Mouse (Mus musculus): ENCODE measurements around the gene Nxpe5. TPM values are rescaled to one million over a fixed set of nuclear protein-coding genes. Genes with fewer than 3 reads are reported as not detected.

Gene Nxpe5
- polyA plus RNA-seq, 1 experiment from 2014 or later = not detected

DNA sequence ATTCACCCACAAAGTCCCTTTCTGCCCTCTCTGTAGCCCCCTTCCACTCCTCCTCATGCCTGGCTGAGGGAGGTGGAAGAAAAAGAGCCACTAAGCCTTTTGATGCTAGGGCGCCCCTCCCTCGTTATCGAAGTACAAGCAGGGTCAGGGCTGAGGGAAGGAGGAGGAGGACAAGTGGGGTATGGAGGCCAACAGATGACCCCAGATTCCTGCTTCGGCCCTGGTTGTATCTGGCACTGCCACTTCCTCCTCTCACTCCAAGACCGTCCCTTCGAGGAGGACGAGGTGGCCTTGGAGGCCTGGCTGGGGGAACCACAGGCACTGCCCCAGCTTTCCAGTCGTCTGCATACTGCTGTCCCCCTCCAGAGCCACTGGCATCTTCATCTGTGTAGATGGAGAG, 48.5 kb downstream of the Nxpe5 start:
- H3K4me2 ChIP-seq (ENCODE audit: low read depth, low read length) = no peak overlapping the region
- peaks cover 21% of the 10 kb centered on the region for H3K36me3 ChIP-seq (ENCODE audit: control insufficient read depth, insufficient read depth, low read length)
- peaks cover 28% of the 10 kb centered on the region for H3K4me1 ChIP-seq (ENCODE audit: control insufficient read depth, insufficient read depth, low read length)
- no peak overlapping the region for H3K9ac ChIP-seq (ENCODE audit: low read depth, low read length)
- H3K9me3 ChIP-seq (ENCODE audit: control insufficient read depth, low read length) = no peaks in the 10 kb centered on the region
- DNase-seq (ENCODE audit: low spot score) (no peak), ATAC-seq (ENCODE audit: low read depth) (no peak)
- WGBS = 81% methylated on average over 8 of the region's 8 CpGs
- H3K27me3 ChIP-seq (replicated peaks; ENCODE audit: control insufficient read depth, insufficient read depth, low read length) = no peaks in the 10 kb centered on the region
- no peak overlapping the region for H3K27ac ChIP-seq (replicated peaks; ENCODE audit: low read depth, low read length)
- no peak overlapping the region for H3K4me3 ChIP-seq (ENCODE audit: low read depth, low read length)

DNA sequence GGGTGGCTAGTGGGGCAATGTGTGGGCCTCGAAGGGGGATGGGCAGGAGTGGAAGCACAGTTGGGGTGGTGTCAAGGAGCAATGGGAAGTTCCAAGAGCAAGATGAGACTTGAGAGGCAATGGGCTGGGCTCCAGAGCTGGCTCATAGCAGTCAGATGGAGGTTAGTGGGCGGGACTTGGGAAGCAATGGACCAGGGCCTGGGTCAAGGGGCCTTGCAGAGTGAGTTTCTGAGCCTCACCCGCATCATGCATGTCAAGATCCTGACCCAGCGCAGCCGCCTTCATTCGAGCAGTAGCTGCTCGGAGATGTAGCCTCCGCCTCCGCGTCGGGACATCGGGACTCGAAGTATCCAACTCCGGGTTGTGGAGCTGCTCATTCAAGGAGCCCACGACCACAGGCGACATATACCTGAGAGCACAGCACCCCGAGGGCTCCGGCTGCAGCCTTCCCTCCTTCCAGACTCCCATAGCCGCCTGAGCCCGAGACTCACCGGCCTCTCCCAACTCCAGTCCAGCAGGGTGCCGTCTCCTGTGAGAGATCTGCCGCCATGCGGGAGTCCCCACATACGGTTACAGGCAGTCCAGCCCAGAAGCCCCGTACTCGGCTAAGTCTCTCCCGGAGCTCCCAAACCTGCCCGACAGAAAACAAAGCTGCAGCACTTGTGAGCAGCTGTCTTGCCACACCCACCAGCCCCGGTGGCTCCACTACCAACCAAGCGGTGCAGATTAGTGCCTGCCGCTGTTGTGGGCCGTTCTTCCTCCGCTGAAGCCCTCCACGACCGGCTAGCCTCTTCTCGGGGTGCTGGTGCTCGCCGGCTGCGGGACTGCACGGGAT, 49.7 kb downstream of the Nxpe5 start:
- WGBS = 21% methylated on average over 39 of the region's 41 CpGs
- Histone ChIP-seq H3K9ac (ENCODE audit: low read depth, low read length) (peak overlapping the region; percentile 53), H3K36me3 (ENCODE audit: control insufficient read depth, insufficient read depth, low read length) (peaks cover 21% of the 10 kb centered on the region), H3K27me3 (replicated peaks; ENCODE audit: control insufficient read depth, insufficient read depth, low read length) (no peaks in the 10 kb centered on the region), H3K27ac (replicated peaks; ENCODE audit: low read depth, low read length) (no peak overlapping the region), H3K4me2 (ENCODE audit: low read depth, low read length) (peak overlapping the region; percentile 49), H3K4me3 (ENCODE audit: low read depth, low read length) (peak overlapping the region; percentile 25), H3K9me3 (ENCODE audit: control insufficient read depth, low read length) (0 out of 2 replicates have a peak, but pooled peaks cover 2% of the 10 kb centered on the region), H3K4me1 (ENCODE audit: control insufficient read depth, insufficient read depth, low read length) (peaks cover 29% of the 10 kb centered on the region)
- peak; percentile 77 for DNase-seq (ENCODE audit: low spot score)
- no peak for ATAC-seq (ENCODE audit: low read depth)

DNA sequence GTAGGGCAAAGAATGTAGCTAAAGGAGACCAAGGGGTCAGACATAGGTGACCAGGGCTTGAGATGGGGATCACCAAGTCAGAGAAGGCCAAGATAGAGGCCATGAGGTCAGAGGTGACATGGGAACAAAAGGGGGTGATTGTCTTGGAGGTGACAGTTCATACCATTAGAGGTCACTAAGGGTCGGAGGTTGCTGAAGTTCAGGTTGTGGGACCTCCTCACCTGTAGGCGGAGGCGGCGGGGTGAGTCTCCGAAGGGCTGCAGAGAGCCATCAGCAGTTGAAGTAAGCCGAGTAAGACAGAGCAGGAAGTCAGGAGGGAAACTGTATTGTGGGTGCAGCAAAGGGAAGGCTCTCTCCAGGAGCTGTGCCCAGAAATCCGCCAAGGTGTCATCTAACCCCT, 52.3 kb downstream of the Nxpe5 start:
- Histone ChIP-seq H3K9me3 (ENCODE audit: control insufficient read depth, low read length) (0 out of 2 replicates have a peak, but pooled peaks cover 8% of the 10 kb centered on the region), H3K27ac (replicated peaks; ENCODE audit: low read depth, low read length) (no peak overlapping the region), H3K9ac (ENCODE audit: low read depth, low read length) (no peak overlapping the region), H3K27me3 (replicated peaks; ENCODE audit: control insufficient read depth, insufficient read depth, low read length) (no peaks in the 10 kb centered on the region), H3K36me3 (ENCODE audit: control insufficient read depth, insufficient read depth, low read length) (peaks cover 21% of the 10 kb centered on the region), H3K4me2 (ENCODE audit: low read depth, low read length) (peak overlapping the region; percentile 65; the same call in 1 of the 2 replicates), H3K4me3 (ENCODE audit: low read depth, low read length) (0 out of 2 replicates have a peak overlapping the region, but pooled peaks have one; percentile 58), H3K4me1 (ENCODE audit: control insufficient read depth, insufficient read depth, low read length) (peaks cover 24% of the 10 kb centered on the region)
- ATAC-seq (ENCODE audit: low read depth) (no peak), DNase-seq (ENCODE audit: low spot score) (no peak)
- WGBS = 83% methylated on average over 7 of the region's 7 CpGs

DNA sequence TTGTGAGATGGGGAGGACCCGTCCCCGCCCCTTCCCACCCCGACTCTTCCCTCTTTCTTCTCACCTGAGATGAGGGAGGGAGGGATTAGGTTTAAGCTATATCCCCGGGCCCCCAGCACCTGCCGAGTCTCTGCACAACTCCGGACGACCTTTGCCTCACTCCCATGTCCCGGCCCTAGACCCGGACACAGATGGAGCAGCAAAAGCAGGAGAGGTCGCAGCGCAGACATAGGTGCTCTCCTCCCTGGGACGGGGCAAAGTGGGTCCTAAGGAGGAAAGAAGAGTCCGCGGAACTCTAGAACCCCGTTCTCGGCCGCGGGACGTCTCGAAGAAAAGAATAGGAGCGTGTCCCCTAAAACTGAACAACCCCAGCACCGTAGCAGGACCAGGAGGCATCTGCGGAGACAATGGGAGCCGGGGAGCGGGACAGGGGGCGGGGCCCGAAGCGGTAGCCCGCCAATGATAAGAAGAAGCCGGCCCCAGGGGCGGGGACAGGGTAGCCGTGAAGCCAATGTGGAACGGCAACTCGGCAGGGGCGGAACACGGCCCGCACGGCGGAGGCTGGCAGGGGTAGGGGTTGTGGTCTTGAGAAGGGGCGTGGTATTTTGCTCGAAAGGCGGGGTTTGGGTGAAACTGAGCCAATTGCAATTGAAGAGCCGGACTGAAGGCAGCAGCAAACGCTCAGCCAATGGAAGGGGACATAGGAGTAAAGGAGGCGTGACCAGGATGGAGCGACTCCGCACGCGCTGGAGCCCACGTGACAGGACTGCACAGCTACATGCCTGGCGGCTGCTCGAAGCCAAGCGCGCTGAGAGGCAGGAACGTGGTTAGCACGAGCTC, 54.1 kb downstream of the Nxpe5 start, which contains the start of the genes Gm43720, Gpc2 and Stag3:
Gm43720 (minus strand) TSS at position 374 of the 840 bp plus-strand sequence.
Gpc2 (minus strand) TSS at position 421 of the 840 bp plus-strand sequence.
Stag3 (plus strand) TSS at position 656 of the 840 bp plus-strand sequence.
- ATAC-seq (ENCODE audit: low read depth) (peak; percentile 99), DNase-seq (ENCODE audit: low spot score) (peak; percentile 99)
- peak within 1 kb of the TSS; percentile 65 for H3K4me2 ChIP-seq (ENCODE audit: low read depth, low read length)
- peak within 1 kb of the TSS; percentile 35; the same call in 1 of the 2 replicates for H3K27ac ChIP-seq (replicated peaks; ENCODE audit: low read depth, low read length)
- H3K36me3 ChIP-seq (ENCODE audit: control insufficient read depth, insufficient read depth, low read length) = peaks cover 21% of the 10 kb centered on the region
- peak within 1 kb of the TSS; percentile 73 for H3K9ac ChIP-seq (ENCODE audit: low read depth, low read length)
- H3K4me1 ChIP-seq (ENCODE audit: control insufficient read depth, insufficient read depth, low read length) = peaks cover 24% of the 10 kb centered on the region
- WGBS = under 1% methylated on average over 48 of the region's 56 CpGs
- H3K4me3 ChIP-seq (ENCODE audit: low read depth, low read length) = peak within 1 kb of the TSS; percentile 58
- H3K27me3 ChIP-seq (replicated peaks; ENCODE audit: control insufficient read depth, insufficient read depth, low read length) = no peaks in the 10 kb centered on the region
- H3K9me3 ChIP-seq (ENCODE audit: control insufficient read depth, low read length) = 0 out of 2 replicates have a peak, but pooled peaks cover 8% of the 10 kb centered on the region

DNA sequence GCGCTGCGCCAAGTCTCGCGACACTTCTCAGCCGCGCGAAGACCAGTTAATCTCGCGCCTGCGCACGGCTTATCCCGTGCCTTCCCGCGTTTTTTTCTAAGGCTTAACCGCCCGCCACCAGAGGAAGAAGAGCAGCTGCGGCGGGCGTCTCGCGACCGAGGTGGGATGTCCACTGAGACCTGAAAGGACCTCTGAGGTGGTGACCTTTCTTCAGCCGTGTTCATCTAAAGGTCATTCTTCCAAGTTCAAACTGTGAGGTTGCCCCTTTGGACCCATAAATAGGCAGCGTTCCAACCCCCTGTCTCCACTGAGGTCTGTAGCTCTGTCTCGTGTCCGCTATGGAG, 54.7 kb downstream of the Nxpe5 start:
- Histone ChIP-seq H3K27me3 (replicated peaks; ENCODE audit: control insufficient read depth, insufficient read depth, low read length) (no peaks in the 10 kb centered on the region), H3K9ac (ENCODE audit: low read depth, low read length) (no peak overlapping the region), H3K36me3 (ENCODE audit: control insufficient read depth, insufficient read depth, low read length) (peaks cover 18% of the 10 kb centered on the region), H3K4me1 (ENCODE audit: control insufficient read depth, insufficient read depth, low read length) (peaks cover 19% of the 10 kb centered on the region), H3K4me2 (ENCODE audit: low read depth, low read length) (peak overlapping the region; percentile 65), H3K27ac (replicated peaks; ENCODE audit: low read depth, low read length) (no peak overlapping the region), H3K9me3 (ENCODE audit: control insufficient read depth, low read length) (0 out of 2 replicates have a peak, but pooled peaks cover 8% of the 10 kb centered on the region), H3K4me3 (ENCODE audit: low read depth, low read length) (peak overlapping the region; percentile 58)
- ATAC-seq (ENCODE audit: low read depth) (no peak), DNase-seq (ENCODE audit: low spot score) (no peak)
- 29% methylated on average over 22 of the region's 26 CpGs for WGBS

DNA sequence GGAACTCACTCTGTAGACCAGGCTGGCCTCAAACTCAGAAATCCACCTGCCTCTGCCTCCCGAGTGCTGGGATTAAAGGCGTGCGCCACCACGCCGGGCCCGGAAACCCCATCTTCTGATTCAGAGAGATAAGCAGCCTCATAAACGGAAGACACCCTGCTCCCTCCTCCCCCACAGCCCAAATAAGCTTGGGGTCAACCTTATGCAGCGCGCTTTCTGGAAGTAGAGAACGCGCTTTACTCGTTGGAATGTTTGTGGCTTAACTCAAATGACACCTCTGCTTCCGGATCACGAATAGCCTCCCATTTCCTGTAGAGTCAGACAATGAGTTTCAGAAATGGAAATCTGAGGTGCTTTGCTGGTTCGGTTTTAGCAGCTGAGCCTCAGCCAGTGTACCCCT, 55.1 kb downstream of the Nxpe5 start:
- Histone ChIP-seq H3K9me3 (ENCODE audit: control insufficient read depth, low read length) (0 out of 2 replicates have a peak, but pooled peaks cover 8% of the 10 kb centered on the region), H3K27me3 (replicated peaks; ENCODE audit: control insufficient read depth, insufficient read depth, low read length) (no peaks in the 10 kb centered on the region), H3K36me3 (ENCODE audit: control insufficient read depth, insufficient read depth, low read length) (peaks cover 14% of the 10 kb centered on the region), H3K27ac (replicated peaks; ENCODE audit: low read depth, low read length) (no peak overlapping the region), H3K4me2 (ENCODE audit: low read depth, low read length) (no peak overlapping the region), H3K4me1 (ENCODE audit: control insufficient read depth, insufficient read depth, low read length) (peaks cover 14% of the 10 kb centered on the region), H3K9ac (ENCODE audit: low read depth, low read length) (no peak overlapping the region), H3K4me3 (ENCODE audit: low read depth, low read length) (no peak overlapping the region)
- 93% methylated on average over 15 of the region's 15 CpGs for WGBS
- DNase-seq (ENCODE audit: low spot score) (no peak), ATAC-seq (ENCODE audit: low read depth) (no peak)

DNA sequence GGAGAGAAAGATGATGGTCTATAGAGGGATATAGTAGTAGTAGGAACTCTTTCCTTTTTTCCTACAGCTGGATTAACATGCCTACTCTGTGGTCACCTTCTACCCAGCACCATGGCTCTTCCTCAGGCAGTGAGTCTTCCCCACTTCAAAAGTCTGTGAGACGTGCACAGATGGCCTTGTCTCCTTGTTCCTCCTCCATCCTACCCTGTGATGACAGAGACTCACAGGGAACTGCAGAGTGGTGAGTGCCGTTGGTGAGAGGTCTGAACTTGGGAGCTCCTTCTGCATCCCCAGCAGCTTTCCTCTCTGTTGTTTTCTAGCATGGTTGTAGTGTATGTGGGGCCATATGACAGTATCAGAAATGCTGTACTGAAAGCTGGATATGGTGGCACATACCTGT, 56.1 kb downstream of the Nxpe5 start:
- Histone ChIP-seq H3K4me2 (ENCODE audit: low read depth, low read length) (no peak overlapping the region), H3K9ac (ENCODE audit: low read depth, low read length) (no peak overlapping the region), H3K4me1 (ENCODE audit: control insufficient read depth, insufficient read depth, low read length) (peaks cover 13% of the 10 kb centered on the region), H3K27me3 (replicated peaks; ENCODE audit: control insufficient read depth, insufficient read depth, low read length) (no peaks in the 10 kb centered on the region), H3K9me3 (ENCODE audit: control insufficient read depth, low read length) (0 out of 2 replicates have a peak, but pooled peaks cover 8% of the 10 kb centered on the region), H3K27ac (replicated peaks; ENCODE audit: low read depth, low read length) (no peak overlapping the region), H3K4me3 (ENCODE audit: low read depth, low read length) (no peak overlapping the region), H3K36me3 (ENCODE audit: control insufficient read depth, insufficient read depth, low read length) (peaks cover 8% of the 10 kb centered on the region)
- 87% methylated on average over 2 of the region's 2 CpGs for WGBS
- DNase-seq (ENCODE audit: low spot score) (no peak), ATAC-seq (ENCODE audit: low read depth) (no peak)

DNA sequence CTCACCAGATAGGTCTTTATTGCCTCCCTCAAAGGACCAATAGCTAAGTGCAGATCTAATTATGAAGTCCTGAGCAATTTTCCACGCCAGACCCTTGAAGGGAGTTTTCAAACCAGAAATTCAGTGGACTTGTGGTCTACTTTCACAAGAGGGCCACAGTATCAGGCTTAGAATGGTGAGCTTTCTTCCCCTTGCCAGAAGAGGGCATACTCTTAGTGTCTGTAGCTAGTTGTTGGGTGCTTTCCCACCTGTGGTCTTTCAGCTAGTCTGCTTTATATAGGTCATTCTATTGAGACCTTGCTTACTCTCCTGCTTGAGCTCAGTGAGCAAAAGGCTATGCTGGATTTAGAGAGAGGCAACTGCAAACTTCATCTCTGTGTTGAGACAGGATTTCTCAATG, 57.8 kb downstream of the Nxpe5 start:
- no peak overlapping the region for H3K4me3 ChIP-seq (ENCODE audit: low read depth, low read length)
- 64% methylated on average over 1 of the region's 1 CpGs for WGBS
- ATAC-seq (ENCODE audit: low read depth) = no peak

More for the DNA sequence above, 57.8 kb downstream of the Nxpe5 start:
- no peaks in the 10 kb centered on the region for H3K27me3 ChIP-seq (replicated peaks; ENCODE audit: control insufficient read depth, insufficient read depth, low read length)
- H3K27ac ChIP-seq (replicated peaks; ENCODE audit: low read depth, low read length) = no peak overlapping the region
- H3K9me3 ChIP-seq (ENCODE audit: control insufficient read depth, low read length) = 0 out of 2 replicates have a peak, but pooled peaks cover 8% of the 10 kb centered on the region
- H3K4me2 ChIP-seq (ENCODE audit: low read depth, low read length) = no peak overlapping the region
- H3K36me3 ChIP-seq (ENCODE audit: control insufficient read depth, insufficient read depth, low read length) = no peaks in the 10 kb centered on the region
- DNase-seq (ENCODE audit: low spot score) = no peak
- peaks cover 7% of the 10 kb centered on the region for H3K4me1 ChIP-seq (ENCODE audit: control insufficient read depth, insufficient read depth, low read length)
- no peak overlapping the region for H3K9ac ChIP-seq (ENCODE audit: low read depth, low read length)

Measured in embryonic facial prominence, embryonic 14.5 days (tissue).